Mouse (Mus musculus): ENCODE data around the gene Nras. TPM values are rescaled to one million over a fixed set of nuclear protein-coding genes. Genes with fewer than 3 reads are reported as not detected.
A peak's percentile ranks its signal among the peaks of the same experiment; 100 is the strongest.

The Nras gene
- polyA plus RNA-seq, 1 experiment from 2014 or later: 105 TPM

GRCm38 (mm10) chr3:103081861-103082453 is 23.9 kb downstream of the Nras start:
- ATAC-seq (ENCODE audit: insufficient number of reproducible peaks, low FRiP score, low TSS enrichment, low read depth): no peak
- Histone ChIP-seq H3K9ac (ENCODE audit: low read length) (no peak overlapping the region), H3K4me1 (ENCODE audit: control insufficient read depth, insufficient read depth, low read length) (no peaks in the 10 kb centered on the region), H3K27me3 (ENCODE audit: control insufficient read depth, insufficient read depth, low read length) (no peaks in the 10 kb centered on the region), H3K9me3 (ENCODE audit: control insufficient read depth, low read length) (no peaks in the 10 kb centered on the region), H3K4me2 (ENCODE audit: low read depth, severe bottlenecking) (no peak overlapping the region), H3K4me3 (ENCODE audit: low read depth, low read length) (no peak overlapping the region), H3K27ac (replicated peaks; ENCODE audit: low read depth, low read length) (no peak overlapping the region), H3K36me3 (ENCODE audit: control insufficient read depth, insufficient read depth, low read length) (no peaks in the 10 kb centered on the region)
- DNase-seq (ENCODE audit: low spot score): no peak
- 87% methylated on average over 17 of the region's 17 CpGs for WGBS

- no peaks in the 10 kb centered on the region for H3K27me3 ChIP-seq (ENCODE audit: control insufficient read depth, insufficient read depth, low read length)
- no peak overlapping the region for H3K4me2 ChIP-seq (ENCODE audit: low read depth, severe bottlenecking)
- DNase-seq (ENCODE audit: low spot score): no peak
- no peak overlapping the region for H3K9ac ChIP-seq (ENCODE audit: low read length)
- no peaks in the 10 kb centered on the region for H3K4me1 ChIP-seq (ENCODE audit: control insufficient read depth, insufficient read depth, low read length)
- H3K36me3 ChIP-seq (ENCODE audit: control insufficient read depth, insufficient read depth, low read length): no peaks in the 10 kb centered on the region
- WGBS: 89% methylated on average over 5 of the region's 5 CpGs
- no peak overlapping the region for H3K4me3 ChIP-seq (ENCODE audit: low read depth, low read length)
- H3K9me3 ChIP-seq (ENCODE audit: control insufficient read depth, low read length): no peaks in the 10 kb centered on the region
- H3K27ac ChIP-seq (replicated peaks; ENCODE audit: low read depth, low read length): no peak overlapping the region
- no peak for ATAC-seq (ENCODE audit: insufficient number of reproducible peaks, low FRiP score, low TSS enrichment, low read depth)
Observed at GRCm38 (mm10) chr3:103082761-103083160, 24.7 kb downstream of the Nras start.

GRCm38 (mm10) chr3:103085986-103086385 is 27.9 kb downstream of the Nras start:
- Histone ChIP-seq H3K4me2 (ENCODE audit: low read depth, severe bottlenecking) (no peak overlapping the region), H3K4me3 (ENCODE audit: low read depth, low read length) (no peak overlapping the region), H3K27me3 (ENCODE audit: control insufficient read depth, insufficient read depth, low read length) (no peaks in the 10 kb centered on the region), H3K27ac (replicated peaks; ENCODE audit: low read depth, low read length) (no peak overlapping the region), H3K4me1 (ENCODE audit: control insufficient read depth, insufficient read depth, low read length) (no peaks in the 10 kb centered on the region), H3K9me3 (ENCODE audit: control insufficient read depth, low read length) (no peaks in the 10 kb centered on the region), H3K36me3 (ENCODE audit: control insufficient read depth, insufficient read depth, low read length) (no peaks in the 10 kb centered on the region), H3K9ac (ENCODE audit: low read length) (no peak overlapping the region)
- whole genome bisulfite sequencing: 80% methylated on average over 3 of the region's 3 CpGs
- ATAC-seq (ENCODE audit: insufficient number of reproducible peaks, low FRiP score, low TSS enrichment, low read depth): no peak
- no peak for DNase-seq (ENCODE audit: low spot score)

- no peak overlapping the region for H3K4me2 ChIP-seq (ENCODE audit: low read depth, severe bottlenecking)
- WGBS: 79% methylated on average over 2 of the region's 2 CpGs
- H3K36me3 ChIP-seq (ENCODE audit: control insufficient read depth, insufficient read depth, low read length): no peaks in the 10 kb centered on the region
- no peak overlapping the region for H3K9ac ChIP-seq (ENCODE audit: low read length)
- DNase-seq (ENCODE audit: low spot score) (no peak), ATAC-seq (ENCODE audit: insufficient number of reproducible peaks, low FRiP score, low TSS enrichment, low read depth) (no peak)
- no peaks in the 10 kb centered on the region for H3K4me1 ChIP-seq (ENCODE audit: control insufficient read depth, insufficient read depth, low read length)
- no peaks in the 10 kb centered on the region for H3K27me3 ChIP-seq (ENCODE audit: control insufficient read depth, insufficient read depth, low read length)
- H3K9me3 ChIP-seq (ENCODE audit: control insufficient read depth, low read length): no peaks in the 10 kb centered on the region
- H3K27ac ChIP-seq (replicated peaks; ENCODE audit: low read depth, low read length): no peak overlapping the region
- H3K4me3 ChIP-seq (ENCODE audit: low read depth, low read length): no peak overlapping the region
Observed at GRCm38 (mm10) chr3:103091753-103092152, 33.7 kb downstream of the Nras start.

GRCm38 (mm10) chr3:103098662-103099061 is 40.6 kb downstream of the Nras start:
- no peak overlapping the region for H3K4me2 ChIP-seq (ENCODE audit: low read depth, severe bottlenecking)
- H3K27ac ChIP-seq (replicated peaks; ENCODE audit: low read depth, low read length): no peak overlapping the region
- WGBS: 79% methylated on average over 23 of the region's 23 CpGs
- no peak overlapping the region for H3K4me3 ChIP-seq (ENCODE audit: low read depth, low read length)
- no peaks in the 10 kb centered on the region for H3K27me3 ChIP-seq (ENCODE audit: control insufficient read depth, insufficient read depth, low read length)
- no peak overlapping the region for H3K9ac ChIP-seq (ENCODE audit: low read length)
- H3K4me1 ChIP-seq (ENCODE audit: control insufficient read depth, insufficient read depth, low read length): peaks cover 3% of the 10 kb centered on the region; the same call in 1 of the 2 replicates
- no peaks in the 10 kb centered on the region for H3K36me3 ChIP-seq (ENCODE audit: control insufficient read depth, insufficient read depth, low read length)
- H3K9me3 ChIP-seq (ENCODE audit: control insufficient read depth, low read length): no peaks in the 10 kb centered on the region
- DNase-seq (ENCODE audit: low spot score) (no peak), ATAC-seq (ENCODE audit: insufficient number of reproducible peaks, low FRiP score, low TSS enrichment, low read depth) (no peak)

GRCm38 (mm10) chr3:103099667-103100066 is 41.6 kb downstream of the Nras start:
- no peaks in the 10 kb centered on the region for H3K36me3 ChIP-seq (ENCODE audit: control insufficient read depth, insufficient read depth, low read length)
- H3K4me3 ChIP-seq (ENCODE audit: low read depth, low read length): no peak overlapping the region
- H3K4me1 ChIP-seq (ENCODE audit: control insufficient read depth, insufficient read depth, low read length): peaks cover 3% of the 10 kb centered on the region; the same call in 1 of the 2 replicates
- no peaks in the 10 kb centered on the region for H3K9me3 ChIP-seq (ENCODE audit: control insufficient read depth, low read length)
- ATAC-seq (ENCODE audit: insufficient number of reproducible peaks, low FRiP score, low TSS enrichment, low read depth) (no peak), DNase-seq (ENCODE audit: low spot score) (no peak)
- no peak overlapping the region for H3K9ac ChIP-seq (ENCODE audit: low read length)
- WGBS: 83% methylated on average over 6 of the region's 6 CpGs
- no peak overlapping the region for H3K4me2 ChIP-seq (ENCODE audit: low read depth, severe bottlenecking)
- H3K27me3 ChIP-seq (ENCODE audit: control insufficient read depth, insufficient read depth, low read length): no peaks in the 10 kb centered on the region
- H3K27ac ChIP-seq (replicated peaks; ENCODE audit: low read depth, low read length): no peak overlapping the region

GRCm38 (mm10) chr3:103100735-103101134 is 42.6 kb downstream of the Nras start:
- no peak overlapping the region for H3K4me2 ChIP-seq (ENCODE audit: low read depth, severe bottlenecking)
- ATAC-seq (ENCODE audit: insufficient number of reproducible peaks, low FRiP score, low TSS enrichment, low read depth) (no peak), DNase-seq (ENCODE audit: low spot score) (no peak)
- H3K9ac ChIP-seq (ENCODE audit: low read length): no peak overlapping the region
- no peak overlapping the region for H3K27ac ChIP-seq (replicated peaks; ENCODE audit: low read depth, low read length)
- H3K36me3 ChIP-seq (ENCODE audit: control insufficient read depth, insufficient read depth, low read length): no peaks in the 10 kb centered on the region
- no peak overlapping the region for H3K4me3 ChIP-seq (ENCODE audit: low read depth, low read length)
- H3K27me3 ChIP-seq (ENCODE audit: control insufficient read depth, insufficient read depth, low read length): no peaks in the 10 kb centered on the region
- 59% methylated on average over 2 of the region's 2 CpGs for WGBS
- no peaks in the 10 kb centered on the region for H3K9me3 ChIP-seq (ENCODE audit: control insufficient read depth, low read length)
- H3K4me1 ChIP-seq (ENCODE audit: control insufficient read depth, insufficient read depth, low read length): peaks cover 3% of the 10 kb centered on the region; the same call in 1 of the 2 replicates

GRCm38 (mm10) chr3:103101194-103101593 is 43.1 kb downstream of the Nras start:
- no peaks in the 10 kb centered on the region for H3K36me3 ChIP-seq (ENCODE audit: control insufficient read depth, insufficient read depth, low read length)
- no peak overlapping the region for H3K4me2 ChIP-seq (ENCODE audit: low read depth, severe bottlenecking)
- WGBS: 56% methylated on average over 5 of the region's 5 CpGs
- no peaks in the 10 kb centered on the region for H3K9me3 ChIP-seq (ENCODE audit: control insufficient read depth, low read length)
- H3K27ac ChIP-seq (replicated peaks; ENCODE audit: low read depth, low read length): no peak overlapping the region
- no peaks in the 10 kb centered on the region for H3K27me3 ChIP-seq (ENCODE audit: control insufficient read depth, insufficient read depth, low read length)
- H3K4me1 ChIP-seq (ENCODE audit: control insufficient read depth, insufficient read depth, low read length): peaks cover 3% of the 10 kb centered on the region; the same call in 1 of the 2 replicates
- no peak overlapping the region for H3K4me3 ChIP-seq (ENCODE audit: low read depth, low read length)
- no peak for DNase-seq (ENCODE audit: low spot score)
- no peak overlapping the region for H3K9ac ChIP-seq (ENCODE audit: low read length)
- no peak for ATAC-seq (ENCODE audit: insufficient number of reproducible peaks, low FRiP score, low TSS enrichment, low read depth)

GRCm38 (mm10) chr3:103101909-103102308 is 43.8 kb downstream of the Nras start:
- Histone ChIP-seq H3K9ac (ENCODE audit: low read length) (0 out of 2 replicates have a peak overlapping the region, but pooled peaks have one; percentile 0), H3K4me1 (ENCODE audit: control insufficient read depth, insufficient read depth, low read length) (peaks cover 3% of the 10 kb centered on the region; the same call in 1 of the 2 replicates)

More at GRCm38 (mm10) chr3:103101909-103102308, 43.8 kb downstream of the Nras start:
- H3K4me2 ChIP-seq (ENCODE audit: low read depth, severe bottlenecking): peak overlapping the region; percentile 79
- no peaks in the 10 kb centered on the region for H3K9me3 ChIP-seq (ENCODE audit: control insufficient read depth, low read length)
- H3K27ac ChIP-seq (replicated peaks; ENCODE audit: low read depth, low read length): no peak overlapping the region
- H3K4me3 ChIP-seq (ENCODE audit: low read depth, low read length): peak overlapping the region; percentile 52
- under 1% methylated on average over 14 of the region's 14 CpGs for WGBS
- no peaks in the 10 kb centered on the region for H3K27me3 ChIP-seq (ENCODE audit: control insufficient read depth, insufficient read depth, low read length)
- H3K36me3 ChIP-seq (ENCODE audit: control insufficient read depth, insufficient read depth, low read length): no peaks in the 10 kb centered on the region
- DNase-seq (ENCODE audit: low spot score) (no peak), ATAC-seq (ENCODE audit: insufficient number of reproducible peaks, low FRiP score, low TSS enrichment, low read depth) (peak; percentile 46; the same call in 1 of the 2 replicates)
